Mouse (Mus musculus): Measurements from ENCODE around the gene Phlda1. TPM values are rescaled to one million over a fixed set of nuclear protein-coding genes. Genes with fewer than 3 reads are reported as not detected.
"Not testable (repeated sequence)": the region's sequence is repeated elsewhere in the genome, so short reads cannot be mapped to it uniquely, and the experiment has no call there.

Gene Phlda1
- polyA plus RNA-seq, 1 experiment from 2014 or later: 29.1 TPM

DNA sequence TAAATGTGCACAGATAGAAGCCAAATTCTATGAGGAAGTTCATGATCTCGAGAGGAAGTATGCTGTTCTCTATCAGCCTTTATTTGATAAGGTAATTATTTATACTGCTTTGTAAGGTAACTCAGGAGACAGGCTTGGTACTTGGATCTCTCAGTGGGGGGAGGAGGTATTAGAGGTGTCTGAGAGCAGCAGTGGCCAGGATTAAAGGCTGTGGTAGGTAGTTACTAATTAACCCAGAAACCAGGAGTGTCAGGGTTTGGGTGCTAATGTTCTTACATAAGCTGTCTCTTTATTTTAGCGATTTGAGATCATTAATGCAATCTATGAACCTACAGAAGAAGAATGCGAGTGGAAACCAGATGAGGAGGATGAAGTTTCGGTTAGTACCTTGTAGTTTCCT is 16.0 kb upstream of the Phlda1 start:
- H3K4me2 ChIP-seq (ENCODE audit: low read depth, severe bottlenecking); H3K9me3 ChIP-seq (ENCODE audit: control insufficient read depth, low read length); H3K4me3 ChIP-seq (ENCODE audit: low read depth, low read length); H3K27ac ChIP-seq (replicated peaks; ENCODE audit: low read depth, low read length); DNase-seq (ENCODE audit: low spot score); H3K9ac ChIP-seq (ENCODE audit: low read length); ATAC-seq (ENCODE audit: insufficient number of reproducible peaks, low FRiP score, low TSS enrichment, low read depth); H3K4me1 ChIP-seq (ENCODE audit: control insufficient read depth, insufficient read depth, low read length); H3K27me3 ChIP-seq (ENCODE audit: control insufficient read depth, insufficient read depth, low read length): not testable (repeated sequence)
- peaks cover 23% of the 10 kb centered on the region for H3K36me3 ChIP-seq (ENCODE audit: control insufficient read depth, insufficient read depth, low read length)
- 89% methylated on average over 4 of the region's 4 CpGs for WGBS

DNA sequence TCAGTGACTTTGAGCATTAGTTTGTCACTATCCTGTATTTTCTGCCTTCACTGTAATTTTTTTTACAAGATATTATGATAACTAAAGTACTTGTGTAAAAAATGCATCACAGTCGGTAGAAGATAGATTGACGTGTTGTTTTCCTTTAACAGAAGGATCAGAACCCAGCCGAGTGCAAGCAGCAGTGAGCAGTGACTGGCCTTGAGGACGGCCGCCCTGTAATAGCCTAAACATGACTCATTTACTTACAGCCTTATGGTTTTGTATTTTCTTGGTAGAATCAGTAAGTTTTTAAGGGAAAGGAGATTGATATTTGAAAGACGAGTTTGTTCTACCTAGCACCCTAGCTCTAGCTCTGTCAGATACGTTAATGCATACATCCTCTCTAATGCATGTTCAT is 10.2 kb upstream of the Phlda1 start:
- Histone ChIP-seq H3K36me3 (ENCODE audit: control insufficient read depth, insufficient read depth, low read length) (peaks cover 13% of the 10 kb centered on the region), H3K4me1 (ENCODE audit: control insufficient read depth, insufficient read depth, low read length) (no peaks in the 10 kb centered on the region), H3K4me3 (ENCODE audit: low read depth, low read length) (no peak overlapping the region), H3K27ac (replicated peaks; ENCODE audit: low read depth, low read length) (no peak overlapping the region), H3K9ac (ENCODE audit: low read length) (no peak overlapping the region), H3K9me3 (ENCODE audit: control insufficient read depth, low read length) (no peaks in the 10 kb centered on the region), H3K4me2 (ENCODE audit: low read depth, severe bottlenecking) (no peak overlapping the region), H3K27me3 (ENCODE audit: control insufficient read depth, insufficient read depth, low read length) (no peaks in the 10 kb centered on the region)
- DNase-seq (ENCODE audit: low spot score) (no peak), ATAC-seq (ENCODE audit: insufficient number of reproducible peaks, low FRiP score, low TSS enrichment, low read depth) (no peak)
- WGBS: 92% methylated on average over 7 of the region's 7 CpGs

- 74% methylated on average over 6 of the region's 6 CpGs for WGBS
- peaks cover 6% of the 10 kb centered on the region for H3K4me1 ChIP-seq (ENCODE audit: control insufficient read depth, insufficient read depth, low read length)
- no peak overlapping the region for H3K9ac ChIP-seq (ENCODE audit: low read length)
- H3K4me2 ChIP-seq (ENCODE audit: low read depth, severe bottlenecking): no peak overlapping the region
- no peaks in the 10 kb centered on the region for H3K27me3 ChIP-seq (ENCODE audit: control insufficient read depth, insufficient read depth, low read length)
- no peak overlapping the region for H3K4me3 ChIP-seq (ENCODE audit: low read depth, low read length)
- H3K36me3 ChIP-seq (ENCODE audit: control insufficient read depth, insufficient read depth, low read length): 0 out of 2 replicates have a peak, but pooled peaks cover 2% of the 10 kb centered on the region
- no peaks in the 10 kb centered on the region for H3K9me3 ChIP-seq (ENCODE audit: control insufficient read depth, low read length)
- ATAC-seq (ENCODE audit: insufficient number of reproducible peaks, low FRiP score, low TSS enrichment, low read depth) (no peak), DNase-seq (ENCODE audit: low spot score) (no peak)
- no peak overlapping the region for H3K27ac ChIP-seq (replicated peaks; ENCODE audit: low read depth, low read length)
These were observed 6.2 kb upstream of the Phlda1 start for GRCm38 (mm10) chr10:111499892-111500291.

DNA sequence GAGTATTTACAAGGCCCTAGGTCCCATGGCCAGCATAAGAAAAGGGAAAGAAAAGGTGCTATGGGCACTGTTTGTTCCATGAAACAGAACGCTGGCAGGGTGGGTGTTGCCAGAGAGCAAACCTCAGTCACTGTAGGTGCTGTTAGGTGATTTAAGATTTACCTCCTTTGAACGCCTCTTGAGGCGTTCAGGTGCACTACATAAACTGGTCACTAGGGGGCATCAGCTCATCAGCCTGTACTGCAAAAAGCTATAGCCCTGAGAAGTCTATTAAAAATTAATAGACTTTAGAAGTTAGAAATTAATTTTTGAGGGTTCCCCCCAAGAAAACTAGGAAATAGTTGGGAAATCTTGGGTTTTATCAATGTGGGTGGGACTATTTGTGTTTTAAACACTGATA is 3.0 kb upstream of the Phlda1 start:
- WGBS: 1% methylated on average over 3 of the region's 3 CpGs
- H3K36me3 ChIP-seq (ENCODE audit: control insufficient read depth, insufficient read depth, low read length): no peaks in the 10 kb centered on the region
- ATAC-seq (ENCODE audit: insufficient number of reproducible peaks, low FRiP score, low TSS enrichment, low read depth): no peak

GRCm38 (mm10) chr10:111503716-111504115 is 2.4 kb upstream of the Phlda1 start:
- Histone ChIP-seq H3K9ac (ENCODE audit: low read length) (no peak overlapping the region), H3K27ac (replicated peaks; ENCODE audit: low read depth, low read length) (no peak overlapping the region), H3K4me1 (ENCODE audit: control insufficient read depth, insufficient read depth, low read length) (peaks cover 13% of the 10 kb centered on the region), H3K4me2 (ENCODE audit: low read depth, severe bottlenecking) (no peak overlapping the region), H3K9me3 (ENCODE audit: control insufficient read depth, low read length) (no peaks in the 10 kb centered on the region), H3K36me3 (ENCODE audit: control insufficient read depth, insufficient read depth, low read length) (no peaks in the 10 kb centered on the region), H3K4me3 (ENCODE audit: low read depth, low read length) (no peak overlapping the region), H3K27me3 (ENCODE audit: control insufficient read depth, insufficient read depth, low read length) (no peaks in the 10 kb centered on the region)
- ATAC-seq (ENCODE audit: insufficient number of reproducible peaks, low FRiP score, low TSS enrichment, low read depth) (no peak), DNase-seq (ENCODE audit: low spot score) (no peak)
- 22% methylated on average over 10 of the region's 10 CpGs for WGBS

More for the DNA sequence above, 3.0 kb upstream of the Phlda1 start:
- H3K9me3 ChIP-seq (ENCODE audit: control insufficient read depth, low read length): no peaks in the 10 kb centered on the region
- peak; percentile 87 for DNase-seq (ENCODE audit: low spot score)
- H3K4me3 ChIP-seq (ENCODE audit: low read depth, low read length): no peak overlapping the region
- no peaks in the 10 kb centered on the region for H3K27me3 ChIP-seq (ENCODE audit: control insufficient read depth, insufficient read depth, low read length)
- 0 out of 2 replicates have a peak overlapping the region, but pooled peaks have one; percentile 2 for H3K27ac ChIP-seq (replicated peaks; ENCODE audit: low read depth, low read length)
- no peak overlapping the region for H3K9ac ChIP-seq (ENCODE audit: low read length)
- no peak overlapping the region for H3K4me2 ChIP-seq (ENCODE audit: low read depth, severe bottlenecking)
- H3K4me1 ChIP-seq (ENCODE audit: control insufficient read depth, insufficient read depth, low read length): peaks cover 10% of the 10 kb centered on the region

DNA sequence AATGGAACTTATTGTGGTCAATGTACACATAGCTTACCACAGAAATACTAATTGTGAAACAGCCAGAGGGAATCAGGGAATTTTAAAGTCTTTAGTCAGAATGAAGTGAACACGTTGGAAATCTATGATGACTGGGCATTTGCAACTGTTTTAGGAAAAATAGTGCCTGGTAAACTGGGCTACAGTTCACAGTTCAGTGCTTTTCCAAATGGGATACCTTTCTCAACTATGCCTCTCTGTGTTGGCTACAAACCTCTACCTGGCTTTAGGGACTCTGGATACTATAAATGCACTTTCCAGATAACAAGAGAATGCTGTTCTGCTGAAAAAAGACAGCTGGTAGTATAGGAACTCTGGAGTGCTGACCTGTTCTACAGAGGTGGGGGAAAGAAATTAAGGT is 1.5 kb upstream of the Phlda1 start:
- WGBS: 81% methylated on average over 1 of the region's 1 CpGs

GRCm38 (mm10) chr10:111505406-111505805 is 680 bp upstream of the Phlda1 start:
- DNase-seq (ENCODE audit: low spot score) (no peak), ATAC-seq (ENCODE audit: insufficient number of reproducible peaks, low FRiP score, low TSS enrichment, low read depth) (no peak)
- no peak overlapping the region for H3K27ac ChIP-seq (replicated peaks; ENCODE audit: low read depth, low read length)
- H3K4me1 ChIP-seq (ENCODE audit: control insufficient read depth, insufficient read depth, low read length): peaks cover 18% of the 10 kb centered on the region
- no peaks in the 10 kb centered on the region for H3K36me3 ChIP-seq (ENCODE audit: control insufficient read depth, insufficient read depth, low read length)
- H3K9me3 ChIP-seq (ENCODE audit: control insufficient read depth, low read length): no peaks in the 10 kb centered on the region
- H3K27me3 ChIP-seq (ENCODE audit: control insufficient read depth, insufficient read depth, low read length): no peaks in the 10 kb centered on the region
- H3K9ac ChIP-seq (ENCODE audit: low read length): no peak overlapping the region
- H3K4me2 ChIP-seq (ENCODE audit: low read depth, severe bottlenecking): peak overlapping the region; percentile 77; the same call in 1 of the 2 replicates
- WGBS: 53% methylated on average over 7 of the region's 7 CpGs
- peak overlapping the region; percentile 88; the same call in 1 of the 2 replicates for H3K4me3 ChIP-seq (ENCODE audit: low read depth, low read length)

More for the DNA sequence above, 1.5 kb upstream of the Phlda1 start:
- no peaks in the 10 kb centered on the region for H3K9me3 ChIP-seq (ENCODE audit: control insufficient read depth, low read length)
- H3K4me2 ChIP-seq (ENCODE audit: low read depth, severe bottlenecking): no peak overlapping the region
- no peak overlapping the region for H3K27ac ChIP-seq (replicated peaks; ENCODE audit: low read depth, low read length)
- H3K27me3 ChIP-seq (ENCODE audit: control insufficient read depth, insufficient read depth, low read length): no peaks in the 10 kb centered on the region
- ATAC-seq (ENCODE audit: insufficient number of reproducible peaks, low FRiP score, low TSS enrichment, low read depth): no peak
- H3K4me1 ChIP-seq (ENCODE audit: control insufficient read depth, insufficient read depth, low read length): peaks cover 18% of the 10 kb centered on the region
- no peak overlapping the region for H3K9ac ChIP-seq (ENCODE audit: low read length)
- no peaks in the 10 kb centered on the region for H3K36me3 ChIP-seq (ENCODE audit: control insufficient read depth, insufficient read depth, low read length)
- DNase-seq (ENCODE audit: low spot score): no peak
- H3K4me3 ChIP-seq (ENCODE audit: low read depth, low read length): no peak overlapping the region

- Histone ChIP-seq H3K4me1 (ENCODE audit: control insufficient read depth, insufficient read depth, low read length) (peaks cover 18% of the 10 kb centered on the region), H3K9me3 (ENCODE audit: control insufficient read depth, low read length) (no peaks in the 10 kb centered on the region), H3K36me3 (ENCODE audit: control insufficient read depth, insufficient read depth, low read length) (no peaks in the 10 kb centered on the region), H3K27me3 (ENCODE audit: control insufficient read depth, insufficient read depth, low read length) (no peaks in the 10 kb centered on the region), H3K4me3 (ENCODE audit: low read depth, low read length) (peak overlapping the region; percentile 88), H3K27ac (replicated peaks; ENCODE audit: low read depth, low read length) (peak overlapping the region; percentile 94), H3K9ac (ENCODE audit: low read length) (peak overlapping the region; percentile 93), H3K4me2 (ENCODE audit: low read depth, severe bottlenecking) (peak overlapping the region; percentile 77)
- DNase-seq (ENCODE audit: low spot score): no peak
- WGBS: 0% methylated on average over 21 of the region's 23 CpGs
- ATAC-seq (ENCODE audit: insufficient number of reproducible peaks, low FRiP score, low TSS enrichment, low read depth): peak; percentile 20
These were observed 907 bp downstream of the Phlda1 start for GRCm38 (mm10) chr10:111506926-111507459.
